Mouse (Mus musculus) G1E (cell line): ENCODE measurements around the gene Snx18. TPM values are rescaled to one million over a fixed set of nuclear protein-coding genes. Genes with fewer than 3 reads are reported as not detected.

Experiments
- ATAC-seq: 2 replicates; pipeline ENCODE4 v1.8.0; 2016; ENCODE audit warnings: mild to moderate bottlenecking; ENCODE audit not compliant: insufficient number of reproducible peaks, poor library complexity, low FRiP score, severe bottlenecking; ENCODE audit errors: extremely low read depth
- DNase-seq: peaks from one replicate; pipeline ENCODE4 v3.0.0; 2012; ENCODE audit warnings: low spot score
- H3K27me3 ChIP-seq: 2 replicates; pipeline ENCODE4 v1.6.1; 2012; ENCODE audit warnings: mild to moderate bottlenecking, low read length, inconsistent platforms; ENCODE audit not compliant: insufficient read depth
- H3K36me3 ChIP-seq: replicated peaks from 2 replicates; pipeline ENCODE3; 2012; ENCODE audit warnings: mild to moderate bottlenecking, inconsistent platforms
- H3K4me1 ChIP-seq: 2 replicates; pipeline ENCODE4 v1.6.1; 2012; ENCODE audit warnings: low read depth, low read length, inconsistent platforms, mixed read lengths; ENCODE audit not compliant: insufficient read depth
- H3K4me3 ChIP-seq: 2 replicates; pipeline ENCODE4 v1.5.1; 2012; ENCODE audit warnings: low read depth, mild to moderate bottlenecking, inconsistent platforms, low read length, moderate library complexity, mixed read lengths
- H3K9me3 ChIP-seq: replicated peaks from 2 replicates; pipeline ENCODE4 v1.6.1; 2012; ENCODE audit warnings: inconsistent platforms
- CTCF ChIP-seq: IDR thresholded peaks from 2 replicates; pipeline ENCODE4 v1.5.1; 2012; ENCODE audit warnings: low read depth, low read length, inconsistent platforms, mixed read lengths
- GATA1 ChIP-seq: IDR thresholded peaks from 2 replicates; pipeline ENCODE4 v1.6.1; 2012; ENCODE audit warnings: borderline replicate concordance, low read length, inconsistent platforms, mixed read lengths
- GATA2 ChIP-seq: IDR thresholded peaks from 2 replicates; pipeline ENCODE4 v1.6.1; 2012; ENCODE audit warnings: low read depth, low read length, inconsistent platforms, borderline replicate concordance
- POLR2AphosphoS5 ChIP-seq: IDR thresholded peaks from 2 replicates; pipeline ENCODE4 v1.6.1; 2012; ENCODE audit warnings: low read depth, low read length, inconsistent platforms; ENCODE audit not compliant: insufficient replicate concordance
- TAL1 ChIP-seq: conservative IDR thresholded peaks from 2 replicates; pipeline ENCODE4 v1.6.1; 2012; ENCODE audit warnings: low read depth, low read length, inconsistent platforms, mixed read lengths
- polyA plus RNA-seq: library from polyadenylated mRNA; stranded (reverse); fragments of >175 nt; gene quantifications from 2 replicates; pipeline ENCODE4 v1.2.3, GENCODE M21; 2012
- total RNA-seq, 2 experiments: library from RNA; stranded (forward) in 1 of 2; stranded (reverse) in 1 of 2; fragments of 200-1000 nt in 1 of 2; fragments of >200 nt in 1 of 2; fragmentation: Nextera tagmentation in 1 of 2; gene quantifications; 2 replicates each; pipeline ENCODE4 v1.2.3; 2014 to 2017

The Snx18 gene
- total and polyA plus RNA-seq, 3 experiments, result 0.05 TPM; not detected in 2

DNA sequence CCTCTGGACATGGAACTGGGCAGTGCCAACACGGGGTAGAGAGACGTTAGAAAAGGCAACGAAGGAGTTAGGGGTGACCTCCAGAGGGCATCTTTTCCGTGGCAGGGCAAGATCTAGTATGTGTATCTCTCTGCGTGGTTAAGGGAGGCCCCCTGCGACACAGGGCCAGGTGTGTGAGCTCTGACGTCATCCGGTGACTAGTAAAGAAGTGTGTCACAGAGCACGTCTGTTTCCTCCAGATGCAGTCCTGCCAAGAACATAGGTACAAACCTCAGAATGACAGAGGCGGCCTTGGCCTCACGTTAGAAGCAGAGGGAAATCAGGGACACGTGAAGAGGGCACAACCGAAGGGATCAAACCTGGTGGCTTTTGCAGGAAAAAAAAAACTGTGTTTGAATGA is 44.1 kb downstream of the Snx18 start:
- Histone ChIP-seq H3K4me3 (no peak overlapping the region), H3K9me3 (no peaks in the 10 kb centered on the region), H3K27me3 (peaks cover 8% of the 10 kb centered on the region), H3K36me3 (no peaks in the 10 kb centered on the region), H3K4me1 (no peaks in the 10 kb centered on the region)
- ATAC-seq (no peak), DNase-seq (no peak)
- TF ChIP-seq POLR2AphosphoS5 (no peak), GATA1 (no peak), GATA2 (no peak), CTCF (no peak), TAL1 (no peak)

GRCm38 (mm10) chr13:113573377-113573776 is 45.0 kb downstream of the Snx18 start:
- no peak for TF ChIP-seq CTCF
- no peak for TF ChIP-seq GATA2
- TF ChIP-seq TAL1, result no peak
- no peak for TF ChIP-seq GATA1
- TF ChIP-seq POLR2AphosphoS5, result no peak
- DNase-seq, result no peak
- H3K4me1 ChIP-seq, result no peaks in the 10 kb centered on the region
- no peak overlapping the region for H3K4me3 ChIP-seq
- H3K36me3 ChIP-seq, result no peaks in the 10 kb centered on the region
- no peak for ATAC-seq
- peaks cover 8% of the 10 kb centered on the region for H3K27me3 ChIP-seq
- H3K9me3 ChIP-seq, result no peaks in the 10 kb centered on the region

- Histone ChIP-seq H3K4me1 (no peaks in the 10 kb centered on the region), H3K27me3 (peaks cover 10% of the 10 kb centered on the region), H3K4me3 (no peak overlapping the region), H3K36me3 (no peaks in the 10 kb centered on the region), H3K9me3 (no peaks in the 10 kb centered on the region)
- DNase-seq, result no peak
- ATAC-seq, result no peak
- TF ChIP-seq CTCF, result no peak
- no peak for TF ChIP-seq TAL1
- TF ChIP-seq GATA2, result no peak
- no peak for TF ChIP-seq GATA1
- no peak for TF ChIP-seq POLR2AphosphoS5
Measured at GRCm38 (mm10) chr13:113572046-113572686, 46.2 kb downstream of the Snx18 start.

- Histone ChIP-seq H3K4me3 (no peak overlapping the region), H3K36me3 (no peaks in the 10 kb centered on the region), H3K9me3 (no peaks in the 10 kb centered on the region), H3K27me3 (peaks cover 6% of the 10 kb centered on the region; the same call in 1 of the 2 replicates), H3K4me1 (no peaks in the 10 kb centered on the region)
- ATAC-seq (no peak), DNase-seq (no peak)
- TF ChIP-seq POLR2AphosphoS5 (no peak), TAL1 (no peak), CTCF (no peak), GATA1 (no peak), GATA2 (no peak)
Measured at GRCm38 (mm10) chr13:113569526-113569925, 48.8 kb downstream of the Snx18 start.

- no peak for ATAC-seq
- no peak for DNase-seq
- no peaks in the 10 kb centered on the region for H3K4me1 ChIP-seq
- no peak overlapping the region for H3K4me3 ChIP-seq
- no peaks in the 10 kb centered on the region for H3K9me3 ChIP-seq
- H3K36me3 ChIP-seq, result no peaks in the 10 kb centered on the region
- peaks cover 2% of the 10 kb centered on the region; the same call in 1 of the 2 replicates for H3K27me3 ChIP-seq
- no peak for TF ChIP-seq GATA1
- TF ChIP-seq CTCF, result no peak
- TF ChIP-seq GATA2, result no peak
- TF ChIP-seq POLR2AphosphoS5, result no peak
- TF ChIP-seq TAL1, result no peak
Measured at GRCm38 (mm10) chr13:113566951-113567350, 51.4 kb downstream of the Snx18 start.

- DNase-seq, result no peak
- H3K4me3 ChIP-seq, result no peak overlapping the region
- no peaks in the 10 kb centered on the region for H3K4me1 ChIP-seq
- no peaks in the 10 kb centered on the region for H3K9me3 ChIP-seq
- H3K36me3 ChIP-seq, result no peaks in the 10 kb centered on the region
- H3K27me3 ChIP-seq, result peaks cover 2% of the 10 kb centered on the region; the same call in 1 of the 2 replicates
- TF ChIP-seq CTCF (no peak), POLR2AphosphoS5 (no peak), TAL1 (no peak), GATA1 (no peak), GATA2 (no peak)
- ATAC-seq, result no peak
Measured at GRCm38 (mm10) chr13:113566411-113566810, 52.0 kb downstream of the Snx18 start.
